22 mouse cellular contexts compared by ENCODE assay signal in genomic region chr7:101144222-101144621, GRCm38 (mm10).
"Had no signal": no experiment of that assay in that cellular context is flagged by ENCODE, and none has a peak within 500 bp of the region (broad histone marks: within the 10 kb centered on the region; RNA-seq: fewer than 3 reads in every experiment).

No protein-coding gene starts in this region.

- H3K4me1 ChIP-seq: limb, embryonic 10.5 days; liver, embryonic 15.5 days; midbrain, embryonic 12.5 days; midbrain, embryonic 15.5 days; neural tube, embryonic 12.5 days; neural tube, embryonic 15.5 days had no signal

- H3K9ac ChIP-seq: limb, embryonic 13.5 days; liver, embryonic 12.5 days; liver, embryonic 15.5 days; midbrain, embryonic 12.5 days; midbrain, embryonic 15.5 days; neural tube, embryonic 12.5 days; neural tube, embryonic 15.5 days had no signal

- ATAC-seq: liver, embryonic 12.5 days; midbrain, embryonic 15.5 days had no signal

- H3K4me2 ChIP-seq: limb, embryonic 13.5 days; liver, embryonic 12.5 days; liver, embryonic 15.5 days; midbrain, embryonic 12.5 days; midbrain, embryonic 15.5 days; neural tube, embryonic 12.5 days; neural tube, embryonic 15.5 days had no signal

- H3K27ac ChIP-seq: kidney, postnatal 0 days; limb, embryonic 10.5 days; limb, embryonic 13.5 days; liver, embryonic 12.5 days; liver, embryonic 15.5 days; macrophage; midbrain, embryonic 12.5 days; midbrain, embryonic 15.5 days; neural tube, embryonic 12.5 days; neural tube, embryonic 15.5 days had no signal

- H3K4me3 ChIP-seq: limb, embryonic 10.5 days; limb, embryonic 13.5 days; liver, embryonic 12.5 days; liver, embryonic 15.5 days; midbrain, embryonic 12.5 days; midbrain, embryonic 15.5 days; neural tube, embryonic 12.5 days; neural tube, embryonic 15.5 days had no signal

- H3K27me3 ChIP-seq: limb, embryonic 13.5 days; liver, embryonic 12.5 days; liver, embryonic 15.5 days; midbrain, embryonic 12.5 days; midbrain, embryonic 15.5 days; neural tube, embryonic 12.5 days; neural tube, embryonic 15.5 days had no signal

- H3K9me3 ChIP-seq: limb, embryonic 10.5 days; limb, embryonic 13.5 days; liver, embryonic 12.5 days; liver, embryonic 15.5 days; midbrain, embryonic 12.5 days; midbrain, embryonic 15.5 days; neural tube, embryonic 12.5 days; neural tube, embryonic 15.5 days had no signal

- DNase-seq: kidney, adult 18-20 months; kidney, adult 9 months; kidney, postnatal 36 days; liver; lung, adult 18-20 months; lung, postnatal 14 days; right cerebral cortex, adult 18-20 months; right cerebral cortex, postnatal 14 days; right cerebral cortex, postnatal 4 days; spleen, adult 18-20 months; thymus, adult 18-20 months; thymus, postnatal 36 days had no signal
